Mouse (Mus musculus): ENCODE measurements at regions not wholly inside any gene's neighbourhood (a gene's known extent, or its start where the extent isn't known, plus 50 kb on each side); places are given as distances from the start of the nearest gene placed in this dataset.

DNA sequence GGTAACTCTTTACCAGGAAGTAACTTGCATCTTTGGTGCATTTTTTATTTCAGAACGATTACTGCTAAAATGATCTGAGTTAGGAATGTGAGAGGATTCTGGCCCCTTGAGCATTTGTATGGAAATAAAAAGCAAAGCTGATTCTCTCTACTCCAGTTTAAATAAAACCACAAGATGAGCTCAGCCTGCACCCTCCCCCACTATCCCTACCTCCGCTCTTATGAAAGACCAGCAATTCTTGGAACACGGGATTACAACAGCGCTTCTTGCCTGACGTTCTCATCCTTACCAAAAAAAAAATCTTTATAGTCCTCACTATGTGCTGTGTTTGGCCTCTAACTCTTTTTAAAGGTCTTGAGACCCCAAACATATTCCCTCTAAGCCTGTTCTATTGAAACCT is 154.2 kb upstream of the Pdzrn3 start:
- TF ChIP-seq GATA1 (IDR thresholded peaks at IDR 0.05; ENCODE audit: borderline replicate concordance, low read length) (no peak), FLI1 (IDR thresholded peaks at IDR 0.05; ENCODE audit: low read length) (no peak)

Measured in megakaryocyte, embryonic 14.5 days (primary cell).